In genomic region chr5:51567659-51568058, GRCm38 (mm10) we compare ENCODE assay signal across 8 mouse cellular contexts. TPM values are rescaled to one million over a fixed set of nuclear protein-coding genes. Genes with fewer than 3 reads are reported as not detected.
DNase-seq lines count a peak whose midpoint lies in the region; ATAC-seq and TF ChIP-seq lines count a peak whose summit lies in the region.

TSS of gene Ppargc1a (minus strand) at chr5:51567726.

- no peak for TF ChIP-seq CTCF in stomach, postnatal 0 days (IDR thresholded peaks at IDR 0.05; ENCODE audit: low read depth)

- H3K9me3 ChIP-seq in forebrain, embryonic 13.5 days (replicated peaks) = no peaks in the 10 kb centered on the region
- no peaks in the 10 kb centered on the region for H3K9me3 ChIP-seq in forebrain, embryonic 10.5 days
- no peaks in the 10 kb centered on the region for H3K9me3 ChIP-seq in stomach, postnatal 0 days (ENCODE audit: control insufficient read depth, low read length)

- H3K9ac ChIP-seq in forebrain, embryonic 13.5 days = no peak within 1 kb of the TSS
- H3K9ac ChIP-seq in stomach, postnatal 0 days (ENCODE audit: low read length) = no peak within 1 kb of the TSS

- ATAC-seq in forebrain, embryonic 13.5 days = 0 out of 2 replicates have a peak, but pooled peaks have one; percentile 24
- ATAC-seq in stomach, postnatal 0 days (ENCODE audit: low FRiP score, low TSS enrichment) = peak; percentile 92

- 51% methylated on average over 6 of the region's 6 CpGs for WGBS in forebrain, embryonic 13.5 days
- 77% methylated on average over 6 of the region's 6 CpGs for WGBS in forebrain, embryonic 10.5 days
- 26% methylated on average over 6 of the region's 6 CpGs for WGBS in stomach, postnatal 0 days

- peak within 1 kb of the TSS; percentile 13; the same call in 1 of the 2 replicates for H3K4me2 ChIP-seq in forebrain, embryonic 13.5 days
- peak within 1 kb of the TSS; percentile 15 for H3K4me2 ChIP-seq in stomach, postnatal 0 days (replicated peaks; ENCODE audit: low read depth)

- no peaks in the 10 kb centered on the region for H3K36me3 ChIP-seq in forebrain, embryonic 13.5 days (ENCODE audit: poor library complexity, severe bottlenecking)
- H3K36me3 ChIP-seq in forebrain, embryonic 10.5 days (replicated peaks) = no peaks in the 10 kb centered on the region
- no peaks in the 10 kb centered on the region for H3K36me3 ChIP-seq in stomach, postnatal 0 days (ENCODE audit: control insufficient read depth, insufficient read depth, low read length)

- H3K27ac ChIP-seq in forebrain, embryonic 13.5 days = no peak within 1 kb of the TSS
- H3K27ac ChIP-seq in forebrain, embryonic 10.5 days = no peak within 1 kb of the TSS
- no peak within 1 kb of the TSS for H3K27ac ChIP-seq in stomach, postnatal 0 days (replicated peaks)

- no peak for DNase-seq in forebrain, embryonic 10.5 days (ENCODE audit: extremely low spot score, low spot score)
- DNase-seq in 3T3-L1 (ENCODE audit: low read depth, low spot score) = peak; percentile 50
- DNase-seq in gastrocnemius, postnatal 14 days = no peak
- no peak for DNase-seq in left cerebral cortex, postnatal 10 days (ENCODE audit: extremely low spot score in 1 of 2, low spot score in 2 of 2)
- peak; percentile 57 for DNase-seq in stomach, postnatal 0 days (ENCODE audit: low spot score)
- no peak for DNase-seq in spleen, postnatal 14 days (ENCODE audit: low spot score in 2 of 2)
- no peak for DNase-seq in spleen, adult 12 weeks (ENCODE audit: low spot score)

- peaks cover 13% of the 10 kb centered on the region for H3K4me1 ChIP-seq in forebrain, embryonic 13.5 days
- H3K4me1 ChIP-seq in forebrain, embryonic 10.5 days = peaks cover 11% of the 10 kb centered on the region
- H3K4me1 ChIP-seq in stomach, postnatal 0 days (replicated peaks; ENCODE audit: control insufficient read depth, insufficient read depth) = no peaks in the 10 kb centered on the region

- no peak within 1 kb of the TSS for H3K4me3 ChIP-seq in forebrain, embryonic 13.5 days
- no peak within 1 kb of the TSS for H3K4me3 ChIP-seq in forebrain, embryonic 10.5 days
- no peak within 1 kb of the TSS for H3K4me3 ChIP-seq in stomach, postnatal 0 days (ENCODE audit: low read depth, low read length)

- TF ChIP-seq EP300 in stomach, postnatal 0 days (optimal IDR thresholded peaks at IDR 0.05) = no peak

- no peaks in the 10 kb centered on the region for H3K27me3 ChIP-seq in forebrain, embryonic 13.5 days
- H3K27me3 ChIP-seq in forebrain, embryonic 10.5 days (ENCODE audit: poor library complexity, severe bottlenecking) = no peaks in the 10 kb centered on the region
- no peaks in the 10 kb centered on the region for H3K27me3 ChIP-seq in stomach, postnatal 0 days (ENCODE audit: control insufficient read depth, insufficient read depth, low read length)

- intact Hi-C loops in gastrocnemius, postnatal 14 days (cut with DNase I; ENCODE audit: low total_unique reads) = no loop called here
- intact Hi-C loops in left cerebral cortex, postnatal 10 days (cut with DNase I) = no loop called here

RNA-seq across cellular contexts. Expression of gene Ppargc1a, which starts in this region (rescaled TPM):
- polyA plus RNA-seq in forebrain, embryonic 13.5 days (2015; fragmentation: Nextera tagmentation; extraction: Ambion mirVana) = 4.6 and 4.9 TPM in 2 replicates
- 2.0 and 2.6 TPM in 2 replicates for polyA plus RNA-seq in forebrain, embryonic 10.5 days (2016; fragmentation: Nextera tagmentation; extraction: Ambion mirVana)
- total RNA-seq in gastrocnemius, postnatal 14 days (2021) = 10 to 100 TPM; 22.3 to 44.2 TPM
- 10 to 100 TPM; 43.4 to 47.3 TPM for total RNA-seq in left cerebral cortex, postnatal 10 days (2021)
- polyA plus RNA-seq in stomach, postnatal 0 days (2015; fragmentation: Nextera tagmentation; extraction: Ambion mirVana) = 4.1 and 5.1 TPM in 2 replicates

Comparison
In these comparisons a context has a peak if more than half of its experiments do, and no peak if none do; other contexts are left out.
1. DNase-seq: peak in 3T3-L1 (single experiment) and stomach, postnatal 0 days (single experiment); none in forebrain, embryonic 10.5 days (single experiment), gastrocnemius, postnatal 14 days (single experiment), left cerebral cortex, postnatal 10 days (0 of 2), spleen, postnatal 14 days (0 of 2) and spleen, adult 12 weeks (single experiment).